Mouse (Mus musculus) limb, embryonic 12.5 days (tissue): Measurements from ENCODE around the gene Iqcf5. TPM values are rescaled to one million over a fixed set of nuclear protein-coding genes. Genes with fewer than 3 reads are reported as not detected.
A peak's percentile ranks its signal among the peaks of the same experiment; 100 is the strongest.

Experiments
- ATAC-seq: fragments of 200-750 bp; cut with Nextera tagmentation; 2 replicates; pipeline ENCODE4 v1.8.0; 2017; ENCODE audit warnings: low read depth, moderate TSS enrichment; ENCODE audit not compliant: insufficient number of reproducible peaks, insufficient read depth, low FRiP score, low TSS enrichment
- H3K27ac ChIP-seq: fragments of 300-500 bp; sonication (generic); 2 replicates; pipeline ENCODE4 v1.5.1; 2016; ENCODE audit warnings: mild to moderate bottlenecking, moderate library complexity
- H3K27me3 ChIP-seq: fragments of 300-500 bp; sonication (generic); 2 replicates; pipeline ENCODE4 v1.6.1; 2016; ENCODE audit warnings: mild to moderate bottlenecking, moderate library complexity
- H3K36me3 ChIP-seq: fragments of 300-500 bp; sonication (generic); 2 replicates; pipeline ENCODE4 v1.6.1; 2016; ENCODE audit warnings: mild to moderate bottlenecking, moderate library complexity
- H3K4me1 ChIP-seq: fragments of 300-500 bp; sonication (generic); replicated peaks from 2 replicates; pipeline ENCODE4 v1.6.1; 2016
- H3K4me2 ChIP-seq: fragments of 300-500 bp; sonication (generic); 2 replicates; pipeline ENCODE4 v1.6.1; 2016; ENCODE audit warnings: mild to moderate bottlenecking, moderate library complexity
- H3K4me3 ChIP-seq: fragments of 300-500 bp; sonication (generic); replicated peaks from 2 replicates; pipeline ENCODE4 v1.5.1; 2016; ENCODE audit warnings: mild to moderate bottlenecking
- H3K9ac ChIP-seq: fragments of 300-500 bp; sonication (generic); replicated peaks from 2 replicates; pipeline ENCODE4 v1.6.1; 2016; ENCODE audit warnings: mild to moderate bottlenecking, moderate library complexity
- H3K9me3 ChIP-seq: fragments of 300-500 bp; sonication (generic); 2 replicates; pipeline ENCODE4 v1.6.1; 2016; ENCODE audit warnings: mild to moderate bottlenecking, moderate library complexity
- WGBS: fragments of 180-500 bp; shearing (Covaris S2); methylation state at CpG from one replicate; pipeline ENCODE4 v1.1.7; 2016; 5-methylcytosine and 5-hydroxymethylcytosine counted together
- polyA plus RNA-seq: library from polyadenylated mRNA; unstranded; fragments of >200 nt; fragmentation: Nextera tagmentation; extraction: Ambion mirVana; gene quantifications from 2 replicates; pipeline ENCODE4 v1.2.1, GENCODE M21; 2016

Gene Iqcf5
- polyA plus RNA-seq, result not detected in 2 replicates

GRCm38 (mm10) chr9:106514273-106514672 lies at the start of gene Iqcf5:
TSS of gene Iqcf5 (plus strand) at chr9:106514573.
- Histone ChIP-seq H3K36me3 (no peaks in the 10 kb centered on the region), H3K27me3 (no peaks in the 10 kb centered on the region), H3K9ac (no peak within 1 kb of the TSS), H3K9me3 (no peaks in the 10 kb centered on the region), H3K27ac (no peak within 1 kb of the TSS), H3K4me1 (no peaks in the 10 kb centered on the region), H3K4me3 (no peak within 1 kb of the TSS), H3K4me2 (no peak within 1 kb of the TSS)
- WGBS, result 81% methylated on average over 4 of the region's 4 CpGs
- ATAC-seq, result no peak

- Histone ChIP-seq H3K36me3 (peaks cover 46% of the 10 kb centered on the region), H3K4me3 (peak overlapping the region; percentile 66)
Measured at GRCm38 (mm10) chr9:106464751-106465541, 49.4 kb upstream of the Iqcf5 start.

GRCm38 (mm10) chr9:106465571-106466200 lies 48.7 kb upstream of the Iqcf5 start, which contains the start of gene Gpr62:
TSS of gene Gpr62 (minus strand) at chr9:106465938.
- whole genome bisulfite sequencing, result 27% methylated on average over 26 of the region's 26 CpGs
- Histone ChIP-seq H3K36me3 (peaks cover 39% of the 10 kb centered on the region), H3K27ac (peak within 1 kb of the TSS; percentile 67), H3K9ac (peak within 1 kb of the TSS; percentile 82), H3K9me3 (no peaks in the 10 kb centered on the region), H3K4me2 (peak within 1 kb of the TSS; percentile 99), H3K4me1 (peaks cover 19% of the 10 kb centered on the region), H3K4me3 (peak within 1 kb of the TSS; percentile 66), H3K27me3 (peaks cover 8% of the 10 kb centered on the region; the same call in 1 of the 2 replicates)
- ATAC-seq, result no peak

More at GRCm38 (mm10) chr9:106464751-106465541, 49.4 kb upstream of the Iqcf5 start:
- peaks cover 8% of the 10 kb centered on the region; the same call in 1 of the 2 replicates for H3K27me3 ChIP-seq
- H3K9ac ChIP-seq, result peak overlapping the region; percentile 82
- peak overlapping the region; percentile 67 for H3K27ac ChIP-seq
- peaks cover 24% of the 10 kb centered on the region for H3K4me1 ChIP-seq
- H3K9me3 ChIP-seq, result no peaks in the 10 kb centered on the region
- H3K4me2 ChIP-seq, result peak overlapping the region; percentile 99
- WGBS, result 1% methylated on average over 99 of the region's 99 CpGs
- ATAC-seq, result peak; percentile 61

- H3K4me3 ChIP-seq, result no peak overlapping the region
- peaks cover 28% of the 10 kb centered on the region for H3K36me3 ChIP-seq
- no peak overlapping the region for H3K9ac ChIP-seq
- no peaks in the 10 kb centered on the region for H3K9me3 ChIP-seq
- H3K4me2 ChIP-seq, result no peak overlapping the region
- H3K27ac ChIP-seq, result no peak overlapping the region
- no peak for ATAC-seq
- 93% methylated on average over 6 of the region's 6 CpGs for WGBS
- H3K27me3 ChIP-seq, result peaks cover 8% of the 10 kb centered on the region
- H3K4me1 ChIP-seq, result peaks cover 22% of the 10 kb centered on the region
Measured at GRCm38 (mm10) chr9:106466721-106467120, 47.7 kb upstream of the Iqcf5 start.

GRCm38 (mm10) chr9:106467746-106468145 lies 46.6 kb upstream of the Iqcf5 start:
- no peak for ATAC-seq
- H3K27me3 ChIP-seq, result peaks cover 8% of the 10 kb centered on the region
- no peaks in the 10 kb centered on the region for H3K9me3 ChIP-seq
- H3K27ac ChIP-seq, result no peak overlapping the region
- H3K4me2 ChIP-seq, result no peak overlapping the region
- peaks cover 29% of the 10 kb centered on the region for H3K4me1 ChIP-seq
- 90% methylated on average over 7 of the region's 7 CpGs for WGBS
- no peak overlapping the region for H3K4me3 ChIP-seq
- H3K9ac ChIP-seq, result no peak overlapping the region
- peaks cover 18% of the 10 kb centered on the region for H3K36me3 ChIP-seq

- Histone ChIP-seq H3K4me1 (peaks cover 32% of the 10 kb centered on the region), H3K36me3 (0 out of 2 replicates have a peak, but pooled peaks cover 3% of the 10 kb centered on the region), H3K27me3 (peaks cover 8% of the 10 kb centered on the region), H3K27ac (no peak overlapping the region), H3K4me3 (no peak overlapping the region), H3K9ac (no peak overlapping the region), H3K4me2 (no peak overlapping the region), H3K9me3 (no peaks in the 10 kb centered on the region)
- 75% methylated on average over 6 of the region's 6 CpGs for WGBS
- no peak for ATAC-seq
Measured at GRCm38 (mm10) chr9:106469317-106469716, 45.1 kb upstream of the Iqcf5 start.

- Histone ChIP-seq H3K4me2 (no peak overlapping the region), H3K9me3 (no peaks in the 10 kb centered on the region), H3K27me3 (peaks cover 8% of the 10 kb centered on the region), H3K27ac (no peak overlapping the region), H3K36me3 (no peaks in the 10 kb centered on the region), H3K4me1 (peaks cover 32% of the 10 kb centered on the region), H3K9ac (no peak overlapping the region), H3K4me3 (no peak overlapping the region)
- no peak for ATAC-seq
- WGBS, result 74% methylated on average over 9 of the region's 9 CpGs
Measured at GRCm38 (mm10) chr9:106469776-106470175, 44.6 kb upstream of the Iqcf5 start.

GRCm38 (mm10) chr9:106470991-106471750 lies 43.2 kb upstream of the Iqcf5 start:
- Histone ChIP-seq H3K9ac (no peak overlapping the region), H3K9me3 (no peaks in the 10 kb centered on the region), H3K27me3 (peaks cover under 1% of the 10 kb centered on the region; the same call in 1 of the 2 replicates), H3K4me3 (no peak overlapping the region), H3K4me1 (peaks cover 29% of the 10 kb centered on the region), H3K4me2 (no peak overlapping the region), H3K36me3 (no peaks in the 10 kb centered on the region), H3K27ac (no peak overlapping the region)
- ATAC-seq, result no peak
- 67% methylated on average over 14 of the region's 14 CpGs for WGBS

- Histone ChIP-seq H3K27me3 (no peaks in the 10 kb centered on the region; the same call in 1 of the 2 replicates), H3K4me3 (no peak overlapping the region), H3K27ac (no peak overlapping the region), H3K4me2 (no peak overlapping the region), H3K9ac (no peak overlapping the region), H3K36me3 (no peaks in the 10 kb centered on the region), H3K4me1 (peaks cover 34% of the 10 kb centered on the region), H3K9me3 (no peaks in the 10 kb centered on the region)
- 19% methylated on average over 5 of the region's 5 CpGs for WGBS
- ATAC-seq, result no peak
Measured at GRCm38 (mm10) chr9:106471892-106472291, 42.5 kb upstream of the Iqcf5 start.

- H3K27me3 ChIP-seq, result no peaks in the 10 kb centered on the region; the same call in 1 of the 2 replicates
- no peak overlapping the region for H3K4me2 ChIP-seq
- H3K9me3 ChIP-seq, result no peaks in the 10 kb centered on the region
- no peak overlapping the region for H3K9ac ChIP-seq
- H3K27ac ChIP-seq, result no peak overlapping the region
- no peaks in the 10 kb centered on the region for H3K36me3 ChIP-seq
- 78% methylated on average over 4 of the region's 4 CpGs for WGBS
- no peak for ATAC-seq
- H3K4me1 ChIP-seq, result peaks cover 34% of the 10 kb centered on the region
- H3K4me3 ChIP-seq, result no peak overlapping the region
Measured at GRCm38 (mm10) chr9:106472321-106472720, 42.1 kb upstream of the Iqcf5 start.
